Mouse (Mus musculus): ENCODE results near the gene Olfr1051.
"Not testable (repeated sequence)": the region's sequence is repeated elsewhere in the genome, so short reads cannot be mapped to it uniquely, and the experiment has no call there.

Gene Olfr1051

DNA sequence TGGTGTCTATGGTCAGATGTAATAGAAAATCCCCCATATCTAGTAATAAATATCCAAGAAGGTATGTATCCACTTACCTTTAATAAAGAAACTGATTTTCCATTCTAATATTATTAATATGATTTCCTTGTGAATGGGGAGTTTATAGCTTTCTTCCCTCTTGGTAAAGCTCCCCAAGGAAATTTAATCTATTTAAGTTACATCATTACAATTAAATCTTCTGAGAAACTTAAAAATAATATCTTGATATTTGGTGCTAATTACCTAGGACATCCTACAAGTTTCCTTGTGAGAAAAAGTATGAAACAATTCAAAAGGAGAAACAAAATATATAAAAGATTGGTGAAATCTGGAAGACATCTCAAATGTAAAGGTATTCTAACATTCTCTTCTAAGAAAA is at the start of gene Olfr1051:
TSS of gene Olfr1051 (minus strand) at position 101 of the 400 bp plus-strand sequence.
- DNase-seq (ENCODE audit: low spot score in 2 of 2): not testable (repeated sequence)

GRCm38 (mm10) chr2:86315184-86315583 is 36.3 kb upstream of the Olfr1051 start, which contains the start of gene Olfr1053:
TSS of gene Olfr1053 (minus strand) at chr2:86315284.
- DNase-seq (ENCODE audit: low spot score in 2 of 2): no peak

DNA sequence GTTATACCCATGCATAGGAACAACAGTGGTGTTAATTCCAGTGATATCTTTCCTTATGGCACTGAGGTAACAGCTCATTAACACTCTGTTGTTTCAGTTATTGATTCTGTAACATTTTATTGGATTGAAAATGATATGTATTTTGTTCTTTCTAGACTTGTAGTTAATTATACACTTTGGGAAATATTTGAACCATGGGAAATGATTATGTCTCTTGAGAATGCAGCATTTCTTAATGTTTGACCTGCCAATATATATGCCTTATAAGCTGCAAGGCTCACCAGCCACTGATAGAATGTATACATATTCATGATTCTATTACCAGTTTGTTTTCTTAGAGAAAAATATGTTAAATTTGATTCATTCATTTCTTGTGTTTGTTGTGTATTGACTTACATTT is 13.3 kb upstream of the Olfr1051 start, which contains the start of gene Olfr1052:
TSS of gene Olfr1052 (plus strand) at position 301 of the 400 bp plus-strand sequence.
- DNase-seq (ENCODE audit: low spot score in 2 of 2): no peak

GRCm38 (mm10) chr2:86258228-86258627 is 20.7 kb downstream of the Olfr1051 start, which contains the start of gene Olfr1049:
TSS of gene Olfr1049 (minus strand) at chr2:86258328.
- not testable (repeated sequence) for DNase-seq (ENCODE audit: low spot score in 2 of 2)

DNA sequence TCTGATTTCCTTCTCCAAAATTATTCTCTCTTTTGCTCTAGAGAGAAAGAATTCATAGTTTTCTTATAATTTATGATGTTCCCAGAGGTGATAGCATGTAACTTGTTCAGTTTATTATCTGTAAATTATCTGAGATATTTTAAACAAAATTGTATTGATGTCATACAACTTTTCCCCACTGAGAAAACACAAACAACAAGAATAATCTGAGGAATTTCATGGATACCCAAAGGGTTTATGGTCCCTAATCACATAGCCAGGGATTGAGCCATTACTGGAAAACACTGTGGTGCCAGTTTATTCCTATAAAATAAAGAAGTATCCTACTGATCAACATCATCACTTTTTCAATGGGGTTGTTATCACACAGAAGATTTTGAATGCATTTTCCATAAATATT is 38.7 kb downstream of the Olfr1051 start, which contains the start of gene Olfr1048:
TSS of gene Olfr1048 (minus strand) at position 101 of the 400 bp plus-strand sequence.
- DNase-seq (ENCODE audit: low spot score in 2 of 2): no peak

DNA sequence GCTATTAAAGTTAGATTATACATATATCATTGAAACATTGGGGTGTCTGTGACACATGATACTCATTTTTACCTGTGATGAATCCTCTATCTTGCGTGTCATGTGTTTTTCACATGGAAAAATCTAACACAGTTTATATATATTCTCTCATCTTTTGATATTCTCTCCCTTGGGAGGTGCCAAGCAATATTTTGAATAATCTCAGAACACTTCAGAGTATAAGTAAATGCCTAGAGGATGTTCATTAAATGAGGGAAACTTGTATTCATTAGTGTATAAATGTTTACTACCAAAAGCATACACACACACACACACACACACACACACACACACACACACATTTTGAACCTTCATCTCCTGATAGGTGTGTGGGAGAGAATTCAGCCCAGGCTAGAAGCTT is 47.6 kb downstream of the Olfr1051 start, which contains the start of gene Olfr1047:
TSS of gene Olfr1047 (minus strand) at position 101 of the 400 bp plus-strand sequence.
- no peak for DNase-seq (ENCODE audit: low spot score in 2 of 2)
